Mouse (Mus musculus): ENCODE results near the gene Prdx5.

DNA sequence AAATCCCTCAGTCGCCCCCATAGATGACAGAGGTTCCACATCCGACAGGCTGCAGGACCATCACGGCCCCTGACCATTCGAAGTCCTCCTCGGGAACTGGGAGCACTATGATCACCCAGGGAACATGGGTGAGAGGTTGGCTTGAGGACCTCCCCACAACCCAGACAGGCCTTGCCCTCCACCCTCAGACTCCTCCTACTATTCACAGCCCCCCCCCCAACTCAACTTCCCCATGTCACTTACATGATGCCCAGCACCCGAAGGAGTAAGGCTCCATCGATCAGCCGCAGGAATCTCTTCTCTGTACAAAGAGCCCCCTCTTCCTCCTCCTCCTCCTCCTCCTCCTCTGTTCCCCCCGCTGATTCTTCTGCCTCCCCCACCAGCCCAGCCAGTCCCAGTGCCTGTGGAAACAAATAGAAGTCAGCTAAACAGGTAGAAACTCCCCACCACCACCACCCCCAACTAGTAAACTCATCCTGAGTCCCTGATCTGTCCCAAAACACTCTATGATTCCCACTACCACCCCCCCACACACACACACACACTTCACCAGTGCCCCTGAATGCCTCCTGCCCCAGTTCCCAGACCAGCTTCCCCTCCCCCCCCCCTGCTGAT, 52.4 kb downstream of the Prdx5 start:
- TF ChIP-seq CTCF (IDR thresholded peaks at IDR 0.05) (no peak), EP300 (IDR thresholded peaks at IDR 0.05) (no peak)
